Mouse (Mus musculus) brown adipose tissue, adult 24 weeks (tissue): ENCODE results near the gene Hsd17b1. TPM values are rescaled to one million over a fixed set of nuclear protein-coding genes. Genes with fewer than 3 reads are reported as not detected.
A peak's percentile ranks its signal among the peaks of the same experiment; 100 is the strongest.

Experiments used
- H3K27ac ChIP-seq: fragments of 200-500 bp; replicated peaks from 2 replicates; pipeline ENCODE4 v1.5.1; 2012; ENCODE audit warnings: low read depth, mild to moderate bottlenecking, low read length
- H3K4me1 ChIP-seq: fragments of 200-500 bp; 2 replicates; pipeline ENCODE4 v1.6.1; 2012; ENCODE audit warnings: low read length, mixed read lengths; ENCODE audit not compliant: control insufficient read depth, insufficient read depth, insufficient read length
- H3K4me3 ChIP-seq: fragments of 200-500 bp; 2 replicates; pipeline ENCODE4 v1.5.1; 2012; ENCODE audit warnings: low read depth, mild to moderate bottlenecking, low read length, moderate library complexity; ENCODE audit not compliant: insufficient read depth
- polyA plus RNA-seq: library from polyadenylated mRNA; stranded (reverse); fragments of >200 nt; gene quantifications from 2 replicates; pipeline ENCODE4 v1.2.4, GENCODE M21; 2012; ENCODE audit not compliant: missing spikeins, insufficient read depth, insufficient read length

The Hsd17b1 gene
- not detected in 2 replicates for polyA plus RNA-seq

- Histone ChIP-seq H3K27ac (no peak within 1 kb of the TSS), H3K4me3 (no peak within 1 kb of the TSS), H3K4me1 (no peaks in the 10 kb centered on the region)
These were observed at the start of gene Hsd17b1 for GRCm38 (mm10) chr11:101078121-101078520. TSS of gene Hsd17b1 (plus strand) at chr11:101078411.

- Histone ChIP-seq H3K27ac (no peak overlapping the region), H3K4me3 (no peak overlapping the region), H3K4me1 (no peaks in the 10 kb centered on the region)
These were observed 48.9 kb upstream of the Hsd17b1 start for GRCm38 (mm10) chr11:101029320-101029719.

- H3K4me3 ChIP-seq, result no peak overlapping the region
- no peaks in the 10 kb centered on the region for H3K4me1 ChIP-seq
- no peak overlapping the region for H3K27ac ChIP-seq
These were observed 47.9 kb upstream of the Hsd17b1 start for GRCm38 (mm10) chr11:101030136-101030807.

GRCm38 (mm10) chr11:101030808-101031156 lies 47.4 kb upstream of the Hsd17b1 start:
- H3K4me3 ChIP-seq, result no peak overlapping the region
- H3K4me1 ChIP-seq, result no peaks in the 10 kb centered on the region
- no peak overlapping the region for H3K27ac ChIP-seq

GRCm38 (mm10) chr11:101031470-101031869 lies 46.7 kb upstream of the Hsd17b1 start:
- Histone ChIP-seq H3K4me1 (no peaks in the 10 kb centered on the region), H3K27ac (no peak overlapping the region), H3K4me3 (no peak overlapping the region)

GRCm38 (mm10) chr11:101033856-101034500 lies 44.2 kb upstream of the Hsd17b1 start:
- Histone ChIP-seq H3K4me3 (no peak overlapping the region), H3K4me1 (no peaks in the 10 kb centered on the region), H3K27ac (no peak overlapping the region)

GRCm38 (mm10) chr11:101034614-101035327 lies 43.4 kb upstream of the Hsd17b1 start:
- no peaks in the 10 kb centered on the region for H3K4me1 ChIP-seq
- no peak overlapping the region for H3K27ac ChIP-seq
- no peak overlapping the region for H3K4me3 ChIP-seq

- H3K4me1 ChIP-seq, result no peaks in the 10 kb centered on the region
These were observed 42.9 kb upstream of the Hsd17b1 start for GRCm38 (mm10) chr11:101035328-101035695.

GRCm38 (mm10) chr11:101037795-101038194 lies 40.4 kb upstream of the Hsd17b1 start:
- no peaks in the 10 kb centered on the region for H3K4me1 ChIP-seq
- no peak overlapping the region for H3K27ac ChIP-seq
- H3K4me3 ChIP-seq, result no peak overlapping the region

More at GRCm38 (mm10) chr11:101035328-101035695, 42.9 kb upstream of the Hsd17b1 start:
- Histone ChIP-seq H3K27ac (no peak overlapping the region), H3K4me3 (no peak overlapping the region)

GRCm38 (mm10) chr11:101045826-101046225 lies 32.4 kb upstream of the Hsd17b1 start:
- Histone ChIP-seq H3K4me1 (peaks cover 3% of the 10 kb centered on the region; the same call in 1 of the 2 replicates), H3K27ac (no peak overlapping the region), H3K4me3 (no peak overlapping the region)

- Histone ChIP-seq H3K4me1 (peaks cover 3% of the 10 kb centered on the region; the same call in 1 of the 2 replicates), H3K27ac (peak overlapping the region; percentile 25; the same call in 1 of the 2 replicates), H3K4me3 (no peak overlapping the region)
These were observed 31.8 kb upstream of the Hsd17b1 start for GRCm38 (mm10) chr11:101046440-101046839.

- no peak overlapping the region for H3K4me3 ChIP-seq
- peaks cover 6% of the 10 kb centered on the region for H3K4me1 ChIP-seq
- no peak overlapping the region for H3K27ac ChIP-seq
These were observed 30.7 kb upstream of the Hsd17b1 start for GRCm38 (mm10) chr11:101047502-101047901.

GRCm38 (mm10) chr11:101050359-101050758 lies 27.9 kb upstream of the Hsd17b1 start:
- H3K27ac ChIP-seq, result no peak overlapping the region
- no peak overlapping the region for H3K4me3 ChIP-seq
- peaks cover 10% of the 10 kb centered on the region for H3K4me1 ChIP-seq

GRCm38 (mm10) chr11:101051051-101051493 lies 27.1 kb upstream of the Hsd17b1 start:
- no peak overlapping the region for H3K27ac ChIP-seq
- H3K4me3 ChIP-seq, result no peak overlapping the region
- H3K4me1 ChIP-seq, result peaks cover 10% of the 10 kb centered on the region

- Histone ChIP-seq H3K4me3 (no peak overlapping the region), H3K27ac (no peak overlapping the region), H3K4me1 (peaks cover 7% of the 10 kb centered on the region; the same call in 1 of the 2 replicates)
These were observed 26.6 kb upstream of the Hsd17b1 start for GRCm38 (mm10) chr11:101051617-101052016.
